Mouse (Mus musculus) olfactory bulb, adult 2 months (tissue): Measurements from ENCODE around the gene Gm11027. TPM values are rescaled to one million over a fixed set of nuclear protein-coding genes. Genes with fewer than 3 reads are reported as not detected.

Experiments
- H3K27ac ChIP-seq: fragments of 200-500 bp; 2 replicates; pipeline ENCODE4 v1.5.1; 2012; ENCODE audit warnings: low read depth, low read length; ENCODE audit not compliant: insufficient read depth
- H3K4me1 ChIP-seq: fragments of 200-500 bp; 2 replicates; pipeline ENCODE4 v1.6.1; 2012; ENCODE audit warnings: low read length; ENCODE audit not compliant: control insufficient read depth, insufficient read depth
- H3K4me3 ChIP-seq: fragments of 200-500 bp; 2 replicates; pipeline ENCODE4 v1.5.1; 2012; ENCODE audit warnings: mild to moderate bottlenecking, low read depth, low read length, moderate library complexity; ENCODE audit not compliant: insufficient read depth
- CTCF ChIP-seq: fragments of 200-500 bp; IDR thresholded peaks from 2 replicates; pipeline ENCODE4 v1.5.1; 2012; ENCODE audit warnings: low read depth, mild to moderate bottlenecking, low read length, moderate library complexity; ENCODE audit not compliant: insufficient read depth
- POLR2A ChIP-seq: fragments of 200-500 bp; IDR thresholded peaks from 2 replicates; pipeline ENCODE4 v1.6.1; 2012; ENCODE audit warnings: mild to moderate bottlenecking, low read depth, low read length, moderate library complexity; ENCODE audit not compliant: insufficient read depth
- WGBS: fragments of 180-500 bp; shearing (Covaris S2); methylation state at CpG from one replicate; pipeline ENCODE4 v1.1.7; 2018; 5-methylcytosine and 5-hydroxymethylcytosine counted together
- polyA plus RNA-seq: library from polyadenylated mRNA; stranded (reverse); fragments of >200 nt; gene quantifications from 2 replicates; pipeline ENCODE4 v1.2.4, GENCODE M21; 2012; ENCODE audit warnings: low replicate concordance; ENCODE audit not compliant: missing spikeins, insufficient read depth, insufficient read length

The Gm11027 gene
- polyA plus RNA-seq, 1 experiment = not detected

- Histone ChIP-seq H3K4me1 (no peaks in the 10 kb centered on the region), H3K4me3 (no peak overlapping the region), H3K27ac (no peak overlapping the region)
- WGBS = 78% methylated on average over 1 of the region's 1 CpGs
- TF ChIP-seq CTCF (no peak), POLR2A (no peak)
Observed at GRCm38 (mm10) chr12:116317818-116318217, 42.6 kb downstream of the Gm11027 start.

Other genes with a start within 250 kb of the Gm11027 start
- gene Zfp386, start 227.7 kb upstream of the Gm11027 start, polyA plus RNA-seq = not detected in 2 replicates
- gene Vipr2, start 197.7 kb upstream of the Gm11027 start, polyA plus RNA-seq = not detected in 2 replicates
- gene Wdr60, start 12.4 kb upstream of the Gm11027 start, polyA plus RNA-seq = not detected in 2 replicates
- gene Esyt2, start 5.8 kb downstream of the Gm11027 start, polyA plus RNA-seq = not detected in 2 replicates
- gene Ncapg2, start 130.0 kb downstream of the Gm11027 start, polyA plus RNA-seq = not detected in 2 replicates
- gene Ptprn2, start 210.3 kb downstream of the Gm11027 start, polyA plus RNA-seq = not detected in 2 replicates